Mouse (Mus musculus): ENCODE measurements around the gene Senp2.
A peak's percentile ranks its signal among the peaks of the same experiment; 100 is the strongest.

The Senp2 gene

GRCm38 (mm10) chr16:22027474-22027873, 18.2 kb downstream of the Senp2 start:
- no peak for DNase-seq

GRCm38 (mm10) chr16:22038554-22038953, 29.3 kb downstream of the Senp2 start:
- DNase-seq, result no peak

- DNase-seq, result no peak
These were observed 30.7 kb downstream of the Senp2 start for GRCm38 (mm10) chr16:22039978-22040377.

- DNase-seq, result no peak
These were observed 34.5 kb downstream of the Senp2 start for GRCm38 (mm10) chr16:22043830-22044229.

- DNase-seq, result no peak
These were observed 36.6 kb downstream of the Senp2 start for GRCm38 (mm10) chr16:22045930-22046329.

GRCm38 (mm10) chr16:22046739-22047366, 37.6 kb downstream of the Senp2 start:
- no peak for DNase-seq

GRCm38 (mm10) chr16:22053411-22053810, 44.1 kb downstream of the Senp2 start:
- DNase-seq, result no peak

- no peak for DNase-seq
These were observed 48.2 kb downstream of the Senp2 start for GRCm38 (mm10) chr16:22057498-22057897.

- no peak for DNase-seq
These were observed 49.6 kb downstream of the Senp2 start for GRCm38 (mm10) chr16:22058871-22059270.

GRCm38 (mm10) chr16:22060416-22060815, 51.1 kb downstream of the Senp2 start:
- no peak for DNase-seq

GRCm38 (mm10) chr16:22061555-22062160, 52.4 kb downstream of the Senp2 start:
- peak; percentile 31 for DNase-seq

GRCm38 (mm10) chr16:22062284-22062683, 53.0 kb downstream of the Senp2 start:
- DNase-seq, result peak; percentile 53

GRCm38 (mm10) chr16:22065536-22065935, 56.3 kb downstream of the Senp2 start:
- DNase-seq, result no peak

GRCm38 (mm10) chr16:22067406-22067805, 58.1 kb downstream of the Senp2 start:
- DNase-seq, result peak; percentile 63

GRCm38 (mm10) chr16:22071361-22071760, 62.1 kb downstream of the Senp2 start:
- no peak for DNase-seq

- DNase-seq, result peak; percentile 36
These were observed 65.8 kb downstream of the Senp2 start for GRCm38 (mm10) chr16:22075067-22075466.

GRCm38 (mm10) chr16:22075829-22076619, 66.7 kb downstream of the Senp2 start:
- no peak for DNase-seq

GRCm38 (mm10) chr16:22076620-22076941, 67.3 kb downstream of the Senp2 start:
- DNase-seq, result no peak

- no peak for DNase-seq
These were observed 70.9 kb downstream of the Senp2 start for GRCm38 (mm10) chr16:22080125-22080710.

GRCm38 (mm10) chr16:22085411-22085810, 76.1 kb downstream of the Senp2 start:
- no peak for DNase-seq

GRCm38 (mm10) chr16:22091255-22091783, 82.0 kb downstream of the Senp2 start:
- DNase-seq, result no peak

- no peak for DNase-seq
These were observed 86.5 kb downstream of the Senp2 start for GRCm38 (mm10) chr16:22095751-22096150.

- no peak for DNase-seq
These were observed 88.4 kb downstream of the Senp2 start for GRCm38 (mm10) chr16:22097659-22098058.

Measured in thymus, postnatal 25 days (tissue).